Mouse (Mus musculus) embryonic fibroblast, embryonic 13.5 days (primary cell): ENCODE data around the gene 4933428G20Rik. TPM values are rescaled to one million over a fixed set of nuclear protein-coding genes. Genes with fewer than 3 reads are reported as not detected.

Source experiments
- H3K27ac ChIP-seq: 2 replicates; pipeline ENCODE4 v1.5.1; 2012; ENCODE audit warnings: low read length, control low read depth, inconsistent platforms; ENCODE audit not compliant: insufficient read depth
- H3K4me1 ChIP-seq: 2 replicates; pipeline ENCODE4 v1.6.1; 2011; ENCODE audit warnings: low read length; ENCODE audit not compliant: control insufficient read depth, insufficient read depth
- H3K4me3 ChIP-seq: 2 replicates; pipeline ENCODE4 v1.5.1; 2011; ENCODE audit warnings: mild to moderate bottlenecking, control low read depth, low read length; ENCODE audit not compliant: insufficient read depth
- CTCF ChIP-seq: IDR thresholded peaks from 2 replicates; pipeline ENCODE4 v1.5.1; 2011; ENCODE audit warnings: mild to moderate bottlenecking, control low read depth, low read length, moderate library complexity, borderline replicate concordance; ENCODE audit not compliant: insufficient read depth
- POLR2A ChIP-seq: IDR thresholded peaks from 2 replicates; pipeline ENCODE4 v1.6.1; 2011; ENCODE audit warnings: low read depth, mild to moderate bottlenecking, control low read depth, low read length, moderate library complexity
- polyA plus RNA-seq: library from polyadenylated mRNA; stranded (reverse); fragments of >200 nt; gene quantifications from 2 replicates; pipeline ENCODE4 v1.2.4, GENCODE M21; 2011; ENCODE audit warnings: low read depth; ENCODE audit not compliant: missing spikeins, insufficient read length

Gene 4933428G20Rik
- polyA plus RNA-seq, 1 experiment: not detected

DNA sequence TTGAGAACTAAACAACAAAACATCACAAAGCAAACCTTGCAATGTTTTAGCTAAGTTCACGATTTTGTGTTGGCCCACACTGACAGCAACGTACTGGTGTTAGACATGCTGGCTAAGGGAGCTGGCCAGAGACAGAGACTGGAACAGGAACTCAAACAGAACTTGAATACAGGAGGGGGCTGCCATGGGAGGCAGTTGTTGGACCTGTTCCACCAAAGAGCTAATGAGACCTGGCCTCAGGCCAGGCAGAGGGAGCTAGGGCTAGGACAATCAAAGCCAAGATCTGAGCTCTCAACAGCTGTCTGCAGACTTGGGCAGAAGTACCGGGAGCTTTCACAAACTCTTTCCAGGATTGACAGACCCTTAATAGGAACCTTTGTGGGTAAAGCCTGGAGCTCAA is 40.5 kb upstream of the 4933428G20Rik start:
- H3K27ac ChIP-seq: no peak overlapping the region
- TF ChIP-seq POLR2A (no peak), CTCF (no peak)
- H3K4me1 ChIP-seq: no peaks in the 10 kb centered on the region
- H3K4me3 ChIP-seq: no peak overlapping the region

DNA sequence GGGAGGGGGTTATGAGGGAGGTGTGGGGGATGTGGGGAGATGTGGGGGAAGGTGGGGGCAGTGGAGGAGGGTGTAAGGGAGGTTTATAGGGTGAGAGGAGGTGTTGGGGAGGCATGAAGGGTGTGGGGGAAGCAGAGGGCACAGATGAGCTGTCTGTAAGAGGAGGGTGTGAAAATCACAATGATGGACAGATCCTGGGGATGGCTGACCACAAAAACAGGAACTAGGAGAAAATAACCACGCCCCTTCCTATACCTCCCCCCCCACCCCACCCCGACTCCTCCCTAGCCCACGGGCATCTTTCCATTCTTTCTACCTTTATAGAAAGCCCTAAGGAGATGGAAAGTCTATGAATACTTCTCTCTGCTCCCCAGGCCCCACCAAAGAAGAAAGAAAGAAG is 40.0 kb upstream of the 4933428G20Rik start:
- no peak overlapping the region for H3K4me3 ChIP-seq
- TF ChIP-seq POLR2A (no peak), CTCF (no peak)
- no peaks in the 10 kb centered on the region for H3K4me1 ChIP-seq
- H3K27ac ChIP-seq: no peak overlapping the region

DNA sequence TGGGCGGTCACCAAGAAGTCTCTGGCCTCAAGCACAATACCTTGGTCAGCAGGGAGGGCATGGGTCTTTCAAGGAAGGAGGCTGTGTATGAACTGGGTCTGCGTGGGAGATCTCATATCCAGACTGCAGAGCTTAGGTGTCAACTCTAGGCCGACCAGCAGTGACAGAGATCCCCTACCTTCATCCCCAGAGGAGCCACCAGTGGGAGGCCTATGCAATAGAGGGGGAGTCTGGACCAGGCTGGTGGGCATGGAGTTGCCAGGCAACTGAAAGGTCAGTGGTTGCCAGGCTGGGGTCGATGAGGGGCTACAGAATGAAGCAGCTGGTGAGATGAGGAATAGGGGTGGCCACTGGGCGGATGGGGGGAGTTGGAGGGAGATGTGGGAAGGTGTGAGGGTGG is 39.5 kb upstream of the 4933428G20Rik start:
- TF ChIP-seq CTCF: no peak
- TF ChIP-seq POLR2A: no peak
- Histone ChIP-seq H3K27ac (no peak overlapping the region), H3K4me3 (no peak overlapping the region), H3K4me1 (no peaks in the 10 kb centered on the region)

DNA sequence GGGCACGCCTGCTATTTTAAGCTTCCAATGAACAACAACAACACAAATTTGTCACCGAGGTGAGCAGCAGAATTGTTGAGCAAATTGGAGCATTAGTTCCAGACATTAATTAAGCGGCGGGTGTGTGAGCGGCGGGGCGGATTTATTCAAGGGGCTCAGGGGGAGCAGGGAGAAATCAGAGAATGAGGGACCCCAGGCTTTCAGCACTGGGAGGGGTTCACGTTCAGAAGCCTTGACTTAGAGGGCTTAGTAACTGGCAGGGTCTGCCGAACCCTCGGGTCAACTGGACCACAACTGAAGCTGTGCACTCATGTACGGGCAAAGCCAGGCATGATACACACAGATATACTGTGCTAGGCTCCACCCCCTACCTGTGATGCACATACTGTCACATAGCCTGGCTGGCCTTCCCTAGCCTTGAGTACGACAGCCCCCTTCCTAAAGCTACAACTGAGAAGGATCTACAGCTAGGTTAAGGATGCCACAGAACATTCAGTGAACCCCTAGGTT is 37.5 kb upstream of the 4933428G20Rik start:
- no peak for TF ChIP-seq POLR2A
- no peak for TF ChIP-seq CTCF
- Histone ChIP-seq H3K4me3 (no peak overlapping the region), H3K4me1 (no peaks in the 10 kb centered on the region), H3K27ac (no peak overlapping the region)

DNA sequence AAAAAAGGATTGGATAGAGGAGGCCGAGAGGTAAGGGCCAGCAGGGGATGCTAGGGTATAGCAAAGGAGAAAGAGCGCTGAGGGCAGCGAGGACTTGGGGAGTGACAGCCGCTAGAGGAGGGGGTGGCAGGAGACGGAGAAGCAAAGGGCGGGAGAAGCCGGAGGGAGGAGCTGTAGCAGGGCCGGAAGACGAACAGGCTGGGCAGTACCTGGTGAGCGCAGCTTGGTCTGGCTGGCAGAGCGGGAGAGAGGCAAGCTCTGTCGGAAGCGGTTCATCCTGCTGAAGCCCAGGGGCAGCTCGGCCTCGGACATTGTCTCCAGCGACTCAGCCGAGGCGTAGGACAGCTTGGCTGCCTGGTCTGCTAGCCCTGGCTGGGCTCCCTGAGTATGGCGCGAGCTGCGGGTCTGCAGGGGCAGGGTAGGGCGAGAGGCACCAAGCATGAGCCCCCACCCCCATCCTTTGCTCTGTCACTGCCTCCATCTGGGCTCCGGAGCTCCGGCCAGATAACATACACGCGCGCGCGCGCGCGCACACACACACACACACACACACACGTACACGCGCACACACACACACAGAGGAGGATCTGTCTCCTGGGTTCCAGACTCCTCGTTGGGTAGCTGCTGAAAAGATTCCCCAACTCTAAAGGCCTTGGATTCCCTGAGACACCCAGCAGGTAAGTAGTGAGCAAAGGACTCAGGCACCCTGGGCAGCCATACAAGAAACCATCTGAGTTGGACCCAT is 36.9 kb upstream of the 4933428G20Rik start:
- no peaks in the 10 kb centered on the region for H3K4me1 ChIP-seq
- TF ChIP-seq CTCF: 0 out of 2 replicates have a peak, but pooled peaks have one; percentile 7
- TF ChIP-seq POLR2A: no peak
- H3K4me3 ChIP-seq: no peak overlapping the region
- H3K27ac ChIP-seq: no peak overlapping the region

DNA sequence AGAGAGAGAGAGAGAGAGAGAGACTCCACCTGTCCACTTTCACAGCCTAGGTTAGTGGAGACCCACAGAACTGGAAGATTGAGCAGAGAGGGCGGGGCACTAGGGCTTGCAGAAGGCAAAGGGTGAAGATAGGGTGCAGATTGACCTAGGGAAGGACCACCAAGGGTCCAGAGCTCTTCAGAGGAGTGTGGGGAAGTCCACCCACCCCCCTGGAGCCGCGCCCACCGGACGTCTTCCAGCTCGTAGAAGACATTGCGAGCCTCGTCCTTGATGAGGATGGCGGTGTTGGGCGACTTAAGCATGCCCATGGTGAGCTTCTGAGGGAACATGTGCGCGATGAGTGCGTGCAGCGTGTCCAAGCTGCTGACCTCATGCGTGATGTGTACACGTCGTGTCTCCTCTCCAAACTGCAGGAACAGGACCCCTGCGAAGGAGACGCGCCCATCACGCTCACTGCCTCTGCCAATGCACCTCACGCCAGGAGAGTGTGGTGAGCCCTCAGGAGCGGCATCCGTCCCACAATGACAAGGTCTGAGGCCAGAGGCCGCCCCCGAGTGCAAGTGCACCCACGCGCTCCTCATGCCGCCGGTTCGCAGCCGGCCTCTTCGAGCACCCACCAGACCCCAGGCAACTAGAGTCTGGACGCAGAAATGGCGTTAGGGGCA is 36.1 kb upstream of the 4933428G20Rik start:
- TF ChIP-seq CTCF (no peak), POLR2A (no peak)
- no peak overlapping the region for H3K27ac ChIP-seq
- no peak overlapping the region for H3K4me3 ChIP-seq
- H3K4me1 ChIP-seq: no peaks in the 10 kb centered on the region

DNA sequence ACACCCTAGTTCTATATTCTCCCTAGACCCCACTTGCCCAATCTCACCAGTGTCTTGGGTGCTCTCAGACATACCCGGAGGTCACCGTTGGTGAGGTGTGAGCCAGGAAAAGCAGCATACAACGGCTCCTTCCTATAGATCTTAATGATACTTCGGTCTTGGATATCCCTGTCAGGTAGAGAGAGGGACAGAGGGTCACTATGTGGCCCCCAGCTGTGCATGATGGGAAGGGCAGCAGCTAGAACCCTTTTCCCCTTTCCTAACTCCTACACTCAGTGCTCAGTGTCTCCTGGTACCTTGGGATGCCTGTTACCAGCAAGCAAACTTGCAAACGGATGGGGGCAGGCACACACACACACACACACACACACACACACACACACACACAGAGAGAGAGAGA is 35.5 kb upstream of the 4933428G20Rik start:
- TF ChIP-seq POLR2A (no peak), CTCF (no peak)
- Histone ChIP-seq H3K4me1 (no peaks in the 10 kb centered on the region), H3K4me3 (no peak overlapping the region), H3K27ac (no peak overlapping the region)

DNA sequence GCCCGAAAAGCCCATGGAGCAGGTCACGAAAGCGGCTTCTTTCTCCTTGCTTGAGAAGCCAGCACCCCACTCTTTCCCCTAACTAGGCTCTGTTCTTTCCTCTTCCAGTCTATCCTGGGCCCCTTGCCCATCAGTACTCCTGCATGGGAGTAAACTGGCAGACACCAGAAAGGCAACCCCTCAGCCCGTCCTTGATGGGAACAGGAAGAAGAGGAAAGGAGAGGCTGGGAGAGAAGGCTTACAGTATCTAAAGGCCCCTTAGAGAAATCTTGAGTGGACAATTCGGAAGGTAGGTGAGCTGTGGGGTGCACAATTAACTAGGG is 35.1 kb upstream of the 4933428G20Rik start:
- TF ChIP-seq POLR2A (no peak), CTCF (no peak)
- Histone ChIP-seq H3K4me1 (no peaks in the 10 kb centered on the region), H3K4me3 (no peak overlapping the region), H3K27ac (no peak overlapping the region)

DNA sequence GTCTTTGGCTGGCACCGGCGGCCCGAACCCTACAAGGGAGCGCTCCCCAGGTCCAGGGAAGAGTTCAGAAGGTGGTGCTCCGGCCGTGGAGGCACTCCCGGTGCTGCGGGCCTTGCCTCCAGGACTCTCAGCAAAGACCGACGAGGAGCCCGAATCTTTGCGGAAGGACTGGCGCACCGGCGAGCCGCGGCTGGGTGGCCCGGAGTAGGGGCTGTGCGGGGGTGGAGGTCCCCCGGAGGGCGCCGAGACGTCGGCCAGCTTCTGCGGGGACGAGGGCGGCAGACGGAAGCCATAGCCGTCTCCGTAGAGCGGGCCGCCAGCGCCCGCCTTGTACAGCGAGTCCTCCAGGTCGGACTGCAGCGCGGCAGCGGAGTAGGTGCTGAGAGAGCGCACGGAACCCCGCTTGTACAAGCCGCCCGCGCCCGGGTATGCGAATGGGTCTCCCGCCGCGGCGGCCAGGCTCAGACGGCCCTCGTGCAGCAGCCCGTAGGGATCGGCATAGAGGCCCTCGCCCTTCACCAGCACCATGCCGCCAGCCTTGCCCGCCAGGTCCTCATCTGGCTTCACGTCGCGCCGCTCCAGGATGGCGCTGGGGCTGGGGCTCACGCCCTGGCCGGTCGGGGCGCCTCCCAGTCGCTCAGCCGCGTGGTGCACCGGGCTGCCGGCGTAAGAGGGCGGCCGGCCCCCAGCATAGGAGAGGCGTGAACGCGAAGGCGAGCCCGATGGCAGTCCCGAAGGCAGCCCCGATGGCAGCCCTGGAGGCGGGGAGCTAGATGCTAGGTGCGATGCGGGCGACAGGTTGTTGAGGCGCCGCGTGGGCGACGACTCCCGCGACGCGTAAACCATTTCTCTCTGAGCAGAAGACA is 34.5 kb upstream of the 4933428G20Rik start:
- H3K4me3 ChIP-seq: no peak overlapping the region
- H3K27ac ChIP-seq: no peak overlapping the region
- no peaks in the 10 kb centered on the region for H3K4me1 ChIP-seq
- no peak for TF ChIP-seq POLR2A
- TF ChIP-seq CTCF: no peak

DNA sequence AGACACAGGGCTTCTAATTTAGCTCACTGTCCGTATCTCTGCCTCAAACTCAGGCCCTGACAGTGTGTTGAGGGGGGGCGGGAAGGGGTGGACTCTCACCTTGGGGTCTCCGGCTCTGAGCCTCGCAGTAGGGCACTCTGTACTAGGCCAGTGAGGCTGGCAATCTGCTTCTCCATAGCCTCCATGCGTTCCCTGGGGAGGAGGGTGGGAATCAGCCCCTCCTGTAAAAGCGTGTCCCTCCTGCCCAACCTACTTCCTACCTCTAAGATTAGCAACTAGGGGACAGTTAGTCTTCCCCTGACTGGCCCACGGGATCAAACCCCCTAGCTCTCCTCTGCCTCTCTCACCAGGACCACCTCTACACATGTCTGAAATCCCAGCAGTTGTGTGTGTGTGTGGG is 33.5 kb upstream of the 4933428G20Rik start:
- H3K4me1 ChIP-seq: no peaks in the 10 kb centered on the region
- H3K27ac ChIP-seq: no peak overlapping the region
- H3K4me3 ChIP-seq: no peak overlapping the region
- TF ChIP-seq POLR2A (no peak), CTCF (no peak)
